Mouse (Mus musculus): ENCODE measurements at regions not wholly inside any gene's neighbourhood (a gene's known extent, or its start where the extent isn't known, plus 50 kb on each side); places are given as distances from the start of the nearest gene placed in this dataset.

GRCm38 (mm10) chr7:133379373-133379772 is 222.6 kb downstream of the Tex36 start:
- H3K27ac ChIP-seq (ENCODE audit: insufficient read depth, low read length): no peak overlapping the region
- TF ChIP-seq POLR2A (IDR thresholded peaks at IDR 0.05; ENCODE audit: insufficient read depth, low read length) (no peak), CTCF (IDR thresholded peaks at IDR 0.05; ENCODE audit: low read depth, low read length) (no peak), EP300 (IDR thresholded peaks at IDR 0.05; ENCODE audit: insufficient read depth, low read depth, low read length) (no peak)
- H3K9ac ChIP-seq (ENCODE audit: low read depth, poor library complexity, severe bottlenecking): no peak overlapping the region
- H3K36me3 ChIP-seq (ENCODE audit: control insufficient read depth, insufficient read depth, low read length, poor library complexity, severe bottlenecking): no peaks in the 10 kb centered on the region
- H3K4me1 ChIP-seq (ENCODE audit: control insufficient read depth, insufficient read depth, low read length): no peaks in the 10 kb centered on the region
- H3K4me3 ChIP-seq (ENCODE audit: low read depth, low read length): no peak overlapping the region
- H3K9me3 ChIP-seq (replicated peaks; ENCODE audit: control insufficient read depth, insufficient read depth, low read length, poor library complexity, severe bottlenecking): no peaks in the 10 kb centered on the region
- H3K27me3 ChIP-seq (ENCODE audit: control insufficient read depth, insufficient read depth, low read length, poor library complexity, severe bottlenecking): no peaks in the 10 kb centered on the region

GRCm38 (mm10) chr7:133378338-133378737 is 223.6 kb downstream of the Tex36 start:
- Histone ChIP-seq H3K4me3 (ENCODE audit: low read depth, low read length) (no peak overlapping the region), H3K4me1 (ENCODE audit: control insufficient read depth, insufficient read depth, low read length) (no peaks in the 10 kb centered on the region), H3K36me3 (ENCODE audit: control insufficient read depth, insufficient read depth, low read length, poor library complexity, severe bottlenecking) (no peaks in the 10 kb centered on the region), H3K9ac (ENCODE audit: low read depth, poor library complexity, severe bottlenecking) (no peak overlapping the region), H3K27ac (ENCODE audit: insufficient read depth, low read length) (no peak overlapping the region), H3K9me3 (replicated peaks; ENCODE audit: control insufficient read depth, insufficient read depth, low read length, poor library complexity, severe bottlenecking) (no peaks in the 10 kb centered on the region), H3K27me3 (ENCODE audit: control insufficient read depth, insufficient read depth, low read length, poor library complexity, severe bottlenecking) (no peaks in the 10 kb centered on the region)
- no peak for TF ChIP-seq CTCF (IDR thresholded peaks at IDR 0.05; ENCODE audit: low read depth, low read length)
- no peak for TF ChIP-seq POLR2A (IDR thresholded peaks at IDR 0.05; ENCODE audit: insufficient read depth, low read length)
- TF ChIP-seq EP300 (IDR thresholded peaks at IDR 0.05; ENCODE audit: insufficient read depth, low read depth, low read length): no peak

GRCm38 (mm10) chr7:133376833-133377484 is 225.0 kb downstream of the Tex36 start:
- Histone ChIP-seq H3K36me3 (ENCODE audit: control insufficient read depth, insufficient read depth, low read length, poor library complexity, severe bottlenecking) (no peaks in the 10 kb centered on the region), H3K4me3 (ENCODE audit: low read depth, low read length) (no peak overlapping the region), H3K27ac (ENCODE audit: insufficient read depth, low read length) (no peak overlapping the region), H3K27me3 (ENCODE audit: control insufficient read depth, insufficient read depth, low read length, poor library complexity, severe bottlenecking) (no peaks in the 10 kb centered on the region), H3K9ac (ENCODE audit: low read depth, poor library complexity, severe bottlenecking) (no peak overlapping the region), H3K9me3 (replicated peaks; ENCODE audit: control insufficient read depth, insufficient read depth, low read length, poor library complexity, severe bottlenecking) (no peaks in the 10 kb centered on the region), H3K4me1 (ENCODE audit: control insufficient read depth, insufficient read depth, low read length) (no peaks in the 10 kb centered on the region)
- TF ChIP-seq EP300 (IDR thresholded peaks at IDR 0.05; ENCODE audit: insufficient read depth, low read depth, low read length) (no peak), POLR2A (IDR thresholded peaks at IDR 0.05; ENCODE audit: insufficient read depth, low read length) (no peak), CTCF (IDR thresholded peaks at IDR 0.05; ENCODE audit: low read depth, low read length) (no peak)

GRCm38 (mm10) chr7:133372695-133373094 is 229.3 kb downstream of the Tex36 start:
- no peaks in the 10 kb centered on the region for H3K27me3 ChIP-seq (ENCODE audit: control insufficient read depth, insufficient read depth, low read length, poor library complexity, severe bottlenecking)
- H3K4me1 ChIP-seq (ENCODE audit: control insufficient read depth, insufficient read depth, low read length): no peaks in the 10 kb centered on the region
- no peaks in the 10 kb centered on the region for H3K9me3 ChIP-seq (replicated peaks; ENCODE audit: control insufficient read depth, insufficient read depth, low read length, poor library complexity, severe bottlenecking)
- no peak overlapping the region for H3K4me3 ChIP-seq (ENCODE audit: low read depth, low read length)
- TF ChIP-seq POLR2A (IDR thresholded peaks at IDR 0.05; ENCODE audit: insufficient read depth, low read length): no peak
- TF ChIP-seq CTCF (IDR thresholded peaks at IDR 0.05; ENCODE audit: low read depth, low read length): no peak
- no peak for TF ChIP-seq EP300 (IDR thresholded peaks at IDR 0.05; ENCODE audit: insufficient read depth, low read depth, low read length)
- no peak overlapping the region for H3K9ac ChIP-seq (ENCODE audit: low read depth, poor library complexity, severe bottlenecking)
- H3K36me3 ChIP-seq (ENCODE audit: control insufficient read depth, insufficient read depth, low read length, poor library complexity, severe bottlenecking): no peaks in the 10 kb centered on the region
- H3K27ac ChIP-seq (ENCODE audit: insufficient read depth, low read length): no peak overlapping the region

- H3K27me3 ChIP-seq (ENCODE audit: control insufficient read depth, insufficient read depth, low read length, poor library complexity, severe bottlenecking): no peaks in the 10 kb centered on the region
- no peaks in the 10 kb centered on the region for H3K4me1 ChIP-seq (ENCODE audit: control insufficient read depth, insufficient read depth, low read length)
- no peak overlapping the region for H3K27ac ChIP-seq (ENCODE audit: insufficient read depth, low read length)
- no peak overlapping the region for H3K4me3 ChIP-seq (ENCODE audit: low read depth, low read length)
- H3K9ac ChIP-seq (ENCODE audit: low read depth, poor library complexity, severe bottlenecking): no peak overlapping the region
- H3K9me3 ChIP-seq (replicated peaks; ENCODE audit: control insufficient read depth, insufficient read depth, low read length, poor library complexity, severe bottlenecking): no peaks in the 10 kb centered on the region
- H3K36me3 ChIP-seq (ENCODE audit: control insufficient read depth, insufficient read depth, low read length, poor library complexity, severe bottlenecking): no peaks in the 10 kb centered on the region
- TF ChIP-seq POLR2A (IDR thresholded peaks at IDR 0.05; ENCODE audit: insufficient read depth, low read length): no peak
These were observed 231.4 kb downstream of the Tex36 start for GRCm38 (mm10) chr7:133370542-133370941.

- Histone ChIP-seq H3K36me3 (ENCODE audit: control insufficient read depth, insufficient read depth, low read length, poor library complexity, severe bottlenecking) (no peaks in the 10 kb centered on the region), H3K4me3 (ENCODE audit: low read depth, low read length) (no peak overlapping the region), H3K27ac (ENCODE audit: insufficient read depth, low read length) (no peak overlapping the region), H3K9ac (ENCODE audit: low read depth, poor library complexity, severe bottlenecking) (no peak overlapping the region), H3K4me1 (ENCODE audit: control insufficient read depth, insufficient read depth, low read length) (no peaks in the 10 kb centered on the region), H3K27me3 (ENCODE audit: control insufficient read depth, insufficient read depth, low read length, poor library complexity, severe bottlenecking) (no peaks in the 10 kb centered on the region), H3K9me3 (replicated peaks; ENCODE audit: control insufficient read depth, insufficient read depth, low read length, poor library complexity, severe bottlenecking) (no peaks in the 10 kb centered on the region)
- no peak for TF ChIP-seq EP300 (IDR thresholded peaks at IDR 0.05; ENCODE audit: insufficient read depth, low read depth, low read length)
- no peak for TF ChIP-seq CTCF (IDR thresholded peaks at IDR 0.05; ENCODE audit: low read depth, low read length)
- TF ChIP-seq POLR2A (IDR thresholded peaks at IDR 0.05; ENCODE audit: insufficient read depth, low read length): no peak
These were observed 237.4 kb downstream of the Tex36 start for GRCm38 (mm10) chr7:133364601-133365000.
